Mouse (Mus musculus) embryonic fibroblast, embryonic 13.5 days (primary cell): ENCODE measurements around the gene Ldhd.

Experiments
- CTCF ChIP-seq: IDR thresholded peaks from 2 replicates; pipeline ENCODE4 v1.5.1; 2011; ENCODE audit warnings: mild to moderate bottlenecking, control low read depth, low read length, moderate library complexity, borderline replicate concordance; ENCODE audit not compliant: insufficient read depth
- POLR2A ChIP-seq: IDR thresholded peaks from 2 replicates; pipeline ENCODE4 v1.6.1; 2011; ENCODE audit warnings: low read depth, mild to moderate bottlenecking, control low read depth, low read length, moderate library complexity

DNA sequence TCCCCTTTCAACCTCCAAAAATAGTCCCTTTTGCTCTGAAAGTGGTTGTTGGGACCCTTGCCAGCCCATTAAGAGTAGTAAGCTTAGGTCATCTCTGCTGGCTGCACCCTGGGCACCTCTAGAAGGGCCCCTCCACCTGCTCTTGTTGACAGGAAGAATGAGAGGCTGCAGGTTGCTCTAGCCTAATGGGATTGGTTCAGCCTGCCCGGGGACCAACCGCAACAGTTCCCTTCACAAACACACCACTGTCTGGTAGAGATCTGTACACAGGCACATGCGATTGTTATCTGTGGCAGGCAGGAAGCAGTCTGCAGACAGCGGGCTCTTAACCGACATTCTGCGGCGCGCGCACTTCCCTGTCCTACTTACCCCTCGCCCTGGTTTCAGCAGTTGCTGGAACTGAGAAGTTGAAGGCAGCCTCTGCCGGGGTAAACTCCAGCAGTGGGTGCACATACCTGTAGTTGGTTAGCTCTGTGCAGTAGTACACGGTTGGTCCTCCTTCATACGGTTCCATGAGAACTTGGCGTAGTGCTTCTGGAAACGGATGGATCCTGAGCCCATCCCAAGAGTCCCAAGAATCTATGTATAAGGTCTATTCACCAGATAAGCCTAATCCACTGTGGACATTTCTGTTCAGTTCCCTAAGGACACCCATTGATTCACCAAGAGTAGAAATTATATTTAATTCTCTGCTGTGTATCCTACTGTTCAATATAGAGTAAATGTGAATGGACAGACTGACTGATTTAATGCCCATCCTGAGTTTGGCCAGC is 34.3 kb downstream of the Ldhd start:
- no peak for TF ChIP-seq POLR2A
- TF ChIP-seq CTCF = no peak
